Mouse (Mus musculus) MEL (cell line): Measurements from ENCODE around the gene Tnfrsf13c.

ENCODE experiments used
- GATA1 ChIP-seq: IDR thresholded peaks from 2 replicates; pipeline ENCODE4 v1.6.1; 2011; ENCODE audit warnings: low read depth, low read length, improper control_type of control experiment
- TAL1 ChIP-seq: IDR thresholded peaks from 2 replicates; pipeline ENCODE4 v1.6.1; 2012; ENCODE audit warnings: mild to moderate bottlenecking, inconsistent platforms, low read length, moderate library complexity, mixed read lengths
- UBTF ChIP-seq: IDR thresholded peaks from 2 replicates; pipeline ENCODE4 v1.6.1; 2012; ENCODE audit warnings: low read depth, mild to moderate bottlenecking, inconsistent platforms, low read length, improper control_type of control experiment, moderate library complexity, borderline replicate concordance; ENCODE audit not compliant: insufficient read depth
- ZKSCAN1 ChIP-seq: IDR thresholded peaks from 2 replicates; pipeline ENCODE4 v1.6.1; 2012; ENCODE audit warnings: low read depth, mild to moderate bottlenecking, inconsistent platforms, low read length, improper control_type of control experiment, moderate library complexity

DNA sequence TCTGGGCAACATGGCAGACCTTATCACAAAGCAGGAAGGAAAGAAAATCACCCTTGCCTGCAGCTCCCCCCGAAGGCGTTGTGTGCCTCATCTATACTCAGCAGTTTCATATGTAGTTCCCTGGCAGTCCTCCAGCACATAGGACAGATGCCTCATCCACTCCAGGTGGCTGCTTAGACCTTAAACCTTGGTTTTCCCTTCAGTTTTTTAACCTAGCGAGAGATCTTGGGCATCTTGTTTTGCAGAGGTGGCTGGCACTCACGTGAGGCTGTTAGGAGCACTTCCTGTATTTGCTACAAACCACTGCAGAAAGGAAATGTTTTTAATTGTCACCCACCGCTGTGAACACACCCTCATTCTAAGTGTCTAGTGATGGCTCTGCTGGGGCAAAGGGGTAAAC is 37.2 kb downstream of the Tnfrsf13c start:
- TF ChIP-seq TAL1 (no peak), UBTF (no peak), GATA1 (no peak), ZKSCAN1 (no peak)
